Mouse (Mus musculus) MEL (cell line): ENCODE measurements around the gene Pla2g5. TPM values are rescaled to one million over a fixed set of nuclear protein-coding genes. Genes with fewer than 3 reads are reported as not detected.

ENCODE experiments used
- DNase-seq: peaks from one replicate; pipeline ENCODE4 v3.0.0; 2011; ENCODE audit warnings: low read depth, low spot score
- H3K27ac ChIP-seq: 2 replicates; pipeline ENCODE4 v1.5.1; 2012; ENCODE audit warnings: low read depth, mild to moderate bottlenecking, control low read depth, low read length, moderate library complexity; ENCODE audit not compliant: control insufficient read depth
- H3K27me3 ChIP-seq, 2 experiments: fragments of 150-350 bp in 1 of 2; sonication (generic) in 1 of 2; 2 replicates each; pipeline ENCODE4 v1.6.1; 2012; ENCODE audit warnings: low read length in 2 of 2, mild to moderate bottlenecking in 2 of 2, improper control_type of control experiment in 1 of 2, moderate library complexity in 1 of 2; ENCODE audit not compliant: insufficient read depth in 2 of 2, control insufficient read depth in 1 of 2
- H3K36me3 ChIP-seq, 2 experiments: 2 replicates each; pipeline ENCODE4 v1.6.1; 2012 to 2014; ENCODE audit warnings: low read length in 2 of 2, improper control_type of control experiment in 1 of 2, inconsistent platforms in 1 of 2, mild to moderate bottlenecking in 1 of 2; ENCODE audit not compliant: insufficient read depth in 2 of 2, control insufficient read depth in 1 of 2
- H3K4me1 ChIP-seq, 2 experiments: fragments of 150-350 bp in 1 of 2; sonication (generic) in 1 of 2; 2 replicates each; pipeline ENCODE4 v1.6.1; 2012; ENCODE audit warnings: low read length in 2 of 2, improper control_type of control experiment in 1 of 2, mild to moderate bottlenecking in 1 of 2; ENCODE audit not compliant: insufficient read depth in 2 of 2, control insufficient read depth in 1 of 2
- H3K4me3 ChIP-seq, 2 experiments: fragments of 150-350 bp in 1 of 2; sonication (generic) in 1 of 2; 2 replicates each; pipeline ENCODE4 v1.5.1; 2012; ENCODE audit warnings: low read depth in 2 of 2, low read length in 2 of 2, mild to moderate bottlenecking in 2 of 2, moderate library complexity in 2 of 2, control low read depth in 1 of 2, improper control_type of control experiment in 1 of 2; ENCODE audit not compliant: control insufficient read depth in 1 of 2, insufficient read depth in 1 of 2
- H3K79me2 ChIP-seq: 2 replicates; pipeline ENCODE4 v1.6.1; 2012; ENCODE audit warnings: mild to moderate bottlenecking, low read length, moderate library complexity; ENCODE audit not compliant: control insufficient read depth, poor library complexity, insufficient read depth
- H3K9ac ChIP-seq: 2 replicates; pipeline ENCODE4 v1.6.1; 2012; ENCODE audit warnings: low read depth, mild to moderate bottlenecking, control low read depth, low read length, moderate library complexity; ENCODE audit not compliant: control insufficient read depth, poor library complexity, severe bottlenecking
- H3K9me3 ChIP-seq: fragments of 150-350 bp; sonication (generic); replicated peaks from 2 replicates; pipeline ENCODE4 v1.6.1; 2012; ENCODE audit warnings: mild to moderate bottlenecking, low read length, improper control_type of control experiment, moderate library complexity; ENCODE audit not compliant: insufficient read depth
- BHLHE40 ChIP-seq: IDR thresholded peaks from 2 replicates; pipeline ENCODE4 v1.6.1; 2012; ENCODE audit warnings: low read depth, mild to moderate bottlenecking, inconsistent platforms, low read length, improper control_type of control experiment, borderline replicate concordance
- CHD1 ChIP-seq: IDR thresholded peaks from 2 replicates; pipeline ENCODE4 v1.6.1; 2012; ENCODE audit warnings: low read depth, mild to moderate bottlenecking, inconsistent platforms, low read length, improper control_type of control experiment
- CHD2 ChIP-seq: IDR thresholded peaks from 2 replicates; pipeline ENCODE4 v1.6.1; 2011; ENCODE audit warnings: low read length, improper control_type of control experiment
- E2F4 ChIP-seq: IDR thresholded peaks from 2 replicates; pipeline ENCODE4 v1.6.1; 2011; ENCODE audit warnings: low read depth, low read length, improper control_type of control experiment, borderline replicate concordance
- ELF1 ChIP-seq: IDR thresholded peaks from 2 replicates; pipeline ENCODE4 v1.6.1; 2014; ENCODE audit warnings: low read depth, mild to moderate bottlenecking, inconsistent platforms, low read length, improper control_type of control experiment, moderate library complexity
- EP300 ChIP-seq, 2 experiments: IDR thresholded peaks; 2 replicates each; pipeline ENCODE4 v1.6.1; 2011; ENCODE audit warnings: improper control_type of control experiment in 2 of 2, low read length in 2 of 2, low read depth in 1 of 2, mild to moderate bottlenecking in 1 of 2
- ETS1 ChIP-seq: IDR thresholded peaks from 2 replicates; pipeline ENCODE4 v1.6.1; 2012; ENCODE audit warnings: low read depth, mild to moderate bottlenecking, inconsistent platforms, low read length, improper control_type of control experiment, moderate library complexity
- GABPA ChIP-seq: IDR thresholded peaks from 2 replicates; pipeline ENCODE4 v1.6.1; 2012; ENCODE audit warnings: low read depth, mild to moderate bottlenecking, inconsistent platforms, low read length, improper control_type of control experiment, moderate library complexity
- GATA1 ChIP-seq: IDR thresholded peaks from 2 replicates; pipeline ENCODE4 v1.6.1; 2011; ENCODE audit warnings: low read depth, low read length, improper control_type of control experiment
- HCFC1 ChIP-seq: IDR thresholded peaks from 2 replicates; pipeline ENCODE4 v1.6.1; 2012; ENCODE audit warnings: low read depth, mild to moderate bottlenecking, inconsistent platforms, low read length, improper control_type of control experiment, moderate library complexity
- JUND ChIP-seq: IDR thresholded peaks from 2 replicates; pipeline ENCODE4 v1.6.1; 2011; ENCODE audit warnings: low read depth, mild to moderate bottlenecking, improper control_type of control experiment, low read length
- KAT2A ChIP-seq: conservative IDR thresholded peaks from 2 replicates; pipeline ENCODE4 v1.6.1; 2012; ENCODE audit warnings: low read depth, low read length, improper control_type of control experiment, inconsistent platforms
- MAFK ChIP-seq: IDR thresholded peaks from 2 replicates; pipeline ENCODE4 v1.6.1; 2011; ENCODE audit warnings: low read depth, mild to moderate bottlenecking, low read length, improper control_type of control experiment, borderline replicate concordance
- MAX ChIP-seq: IDR thresholded peaks from 2 replicates; pipeline ENCODE4 v1.6.1; 2011; ENCODE audit warnings: low read length, improper control_type of control experiment
- MAZ ChIP-seq: IDR thresholded peaks from 2 replicates; pipeline ENCODE4 v1.6.1; 2012; ENCODE audit warnings: low read depth, mild to moderate bottlenecking, inconsistent platforms, low read length, improper control_type of control experiment
- MYB ChIP-seq: IDR thresholded peaks from 2 replicates; pipeline ENCODE4 v1.6.1; 2011; ENCODE audit warnings: mild to moderate bottlenecking, low read depth, low read length, improper control_type of control experiment
- NELFE ChIP-seq: IDR thresholded peaks from 2 replicates; pipeline ENCODE4 v1.6.1; 2011; ENCODE audit warnings: low read depth, low read length, improper control_type of control experiment
- POLR2AphosphoS2 ChIP-seq: IDR thresholded peaks from 2 replicates; pipeline ENCODE4 v1.6.1; 2011; ENCODE audit warnings: low read length, improper control_type of control experiment
- RCOR1 ChIP-seq: IDR thresholded peaks from 2 replicates; pipeline ENCODE4 v1.6.1; 2012; ENCODE audit warnings: low read depth, mild to moderate bottlenecking, inconsistent platforms, low read length, improper control_type of control experiment
- SMC3 ChIP-seq: IDR thresholded peaks from 2 replicates; pipeline ENCODE4 v1.6.1; 2011; ENCODE audit warnings: low read depth, low read length, improper control_type of control experiment
- TAL1 ChIP-seq: IDR thresholded peaks from 2 replicates; pipeline ENCODE4 v1.6.1; 2012; ENCODE audit warnings: mild to moderate bottlenecking, inconsistent platforms, low read length, moderate library complexity, mixed read lengths
- TBP ChIP-seq: IDR thresholded peaks from 2 replicates; pipeline ENCODE4 v1.8.0; 2011; ENCODE audit warnings: low read depth, low read length, improper control_type of control experiment
- UBTF ChIP-seq: IDR thresholded peaks from 2 replicates; pipeline ENCODE4 v1.6.1; 2012; ENCODE audit warnings: low read depth, mild to moderate bottlenecking, inconsistent platforms, low read length, improper control_type of control experiment, moderate library complexity, borderline replicate concordance; ENCODE audit not compliant: insufficient read depth
- USF2 ChIP-seq, 2 experiments: IDR thresholded peaks; 2 replicates each; pipeline ENCODE4 v1.6.1; 2011 to 2012; ENCODE audit warnings: improper control_type of control experiment in 2 of 2, low read length in 2 of 2, borderline replicate concordance in 1 of 2, inconsistent platforms in 1 of 2, low read depth in 1 of 2, mild to moderate bottlenecking in 1 of 2; ENCODE audit not compliant: insufficient read depth in 1 of 2
- ZNF384 ChIP-seq: IDR thresholded peaks from 2 replicates; pipeline ENCODE4 v1.6.1; 2012; ENCODE audit warnings: low read depth, mild to moderate bottlenecking, inconsistent platforms, low read length, improper control_type of control experiment
- polyA plus RNA-seq, 2 experiments: library from polyadenylated mRNA; stranded (reverse) in 1 of 2; unstranded in 1 of 2; fragments of >175 nt in 1 of 2; fragments of >200 nt in 1 of 2; gene quantifications; 2 replicates each; pipeline versions ENCODE4 v1.2.1 to v1.2.4; 2012; ENCODE audit warnings: low replicate concordance in 2 of 2, low read depth in 1 of 2; ENCODE audit not compliant: insufficient read length in 2 of 2, insufficient read depth in 1 of 2, missing spikeins in 1 of 2
- total RNA-seq: library from RNA; depleted of rRNA; stranded (reverse); fragments of 300-350 nt; gene quantifications from 2 replicates; pipeline ENCODE4 v1.2.3, GENCODE M21; 2012

The Pla2g5 gene
- total and polyA plus RNA-seq, 3 experiments, result not detected

DNA sequence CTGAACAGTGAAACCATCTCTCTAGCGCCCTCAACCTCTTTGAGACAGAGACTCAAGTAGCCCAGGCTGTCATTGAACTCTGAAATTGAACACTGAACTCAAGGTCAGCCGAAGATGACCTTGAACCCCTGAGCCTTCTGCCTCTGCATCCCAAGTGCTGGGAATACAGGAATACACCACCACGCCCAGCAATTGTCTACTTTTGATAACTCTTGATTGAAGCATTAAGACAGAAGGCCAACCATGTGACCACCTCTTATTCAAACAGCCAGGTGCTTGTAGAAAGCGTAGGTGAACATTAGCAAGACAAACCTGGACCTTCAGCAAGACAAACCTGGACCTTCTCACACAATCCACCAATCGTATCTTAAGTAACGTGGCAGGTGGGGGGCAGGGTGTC, 68.9 kb downstream of the Pla2g5 start:
- no peak overlapping the region for H3K27ac ChIP-seq
- H3K4me1 ChIP-seq, result no peaks in the 10 kb centered on the region
- no peak for DNase-seq
- H3K79me2 ChIP-seq, result no peaks in the 10 kb centered on the region
- no peaks in the 10 kb centered on the region for H3K9me3 ChIP-seq
- H3K4me3 ChIP-seq, result no peak overlapping the region
- no peak overlapping the region for H3K9ac ChIP-seq
- no peak for TF ChIP-seq EP300 (IDR thresholded peaks at IDR 0.05; ENCODE audit: low read depth in 1 of 2, low read length in 2 of 2)
- no peak for TF ChIP-seq SMC3
- no peak for TF ChIP-seq ZNF384
- no peak for TF ChIP-seq JUND
- no peak for TF ChIP-seq ETS1
- no peak for TF ChIP-seq MAZ
- TF ChIP-seq HCFC1, result no peak
- no peak for TF ChIP-seq RCOR1
- no peak for TF ChIP-seq UBTF
- TF ChIP-seq POLR2AphosphoS2, result no peak
- H3K36me3 ChIP-seq, result no peaks in the 10 kb centered on the region
- no peaks in the 10 kb centered on the region for H3K27me3 ChIP-seq

GRCm38 (mm10) chr4:138793276-138793675, 70.0 kb downstream of the Pla2g5 start:
- Histone ChIP-seq H3K4me3 (no peak overlapping the region), H3K27ac (no peak overlapping the region), H3K9ac (no peak overlapping the region), H3K79me2 (no peaks in the 10 kb centered on the region)
- TF ChIP-seq HCFC1 (no peak), ELF1 (no peak), SMC3 (no peak), POLR2AphosphoS2 (no peak), KAT2A (no peak), CHD2 (no peak), USF2 (IDR thresholded peaks at IDR 0.05; ENCODE audit: borderline replicate concordance in 1 of 2, insufficient read depth in 1 of 2, low read depth in 1 of 2, low read length in 2 of 2) (no peak), UBTF (no peak), RCOR1 (no peak), E2F4 (no peak), GATA1 (no peak), GABPA (no peak), MYB (no peak), NELFE (no peak), MAX (no peak), TBP (no peak), BHLHE40 (no peak), CHD1 (no peak), MAFK (no peak), TAL1 (no peak)
- TF ChIP-seq, all 39 proteins: peak for 0
- Histone ChIP-seq H3K4me1 (no peaks in the 10 kb centered on the region), H3K27me3 (no peaks in the 10 kb centered on the region), H3K36me3 (no peaks in the 10 kb centered on the region), H3K9me3 (no peaks in the 10 kb centered on the region)
- DNase-seq, result no peak
